Mouse (Mus musculus) heart, embryonic 11.5 days (tissue): ENCODE data around the gene Bcl2l10. TPM values are rescaled to one million over a fixed set of nuclear protein-coding genes. Genes with fewer than 3 reads are reported as not detected.

ENCODE experiments used
- ATAC-seq: fragments of 200-750 bp; cut with Nextera tagmentation; replicated peaks from 2 replicates; pipeline ENCODE4 v1.8.0; 2017; ENCODE audit warnings: moderate library complexity; ENCODE audit not compliant: insufficient number of reproducible peaks, low FRiP score, low TSS enrichment
- H3K27ac ChIP-seq: fragments of 300-500 bp; sonication (generic); 2 replicates; pipeline ENCODE4 v1.5.1; 2014; ENCODE audit warnings: mild to moderate bottlenecking, low read depth, low read length
- H3K27me3 ChIP-seq: fragments of 300-500 bp; sonication (generic); 2 replicates; pipeline ENCODE4 v1.6.1; 2014; ENCODE audit warnings: mild to moderate bottlenecking, low read length, mixed read lengths; ENCODE audit not compliant: control insufficient read depth, insufficient read depth
- H3K36me3 ChIP-seq: fragments of 300-500 bp; sonication (generic); 2 replicates; pipeline ENCODE4 v1.6.1; 2014; ENCODE audit warnings: mild to moderate bottlenecking, low read length, moderate library complexity, mixed read lengths; ENCODE audit not compliant: control insufficient read depth, insufficient read depth
- H3K4me1 ChIP-seq: fragments of 300-500 bp; sonication (generic); 2 replicates; pipeline ENCODE4 v1.6.1; 2014; ENCODE audit warnings: low read length; ENCODE audit not compliant: control insufficient read depth, insufficient read depth
- H3K4me2 ChIP-seq: fragments of 300-500 bp; sonication (generic); 2 replicates; pipeline ENCODE4 v1.6.1; 2014; ENCODE audit warnings: mild to moderate bottlenecking, moderate library complexity
- H3K4me3 ChIP-seq: fragments of 300-500 bp; sonication (generic); 2 replicates; pipeline ENCODE4 v1.5.1; 2014; ENCODE audit warnings: low read depth, low read length
- H3K9ac ChIP-seq: fragments of 300-500 bp; sonication (generic); 2 replicates; pipeline ENCODE4 v1.6.1; 2014; ENCODE audit warnings: mild to moderate bottlenecking, low read depth, low read length, moderate library complexity
- H3K9me3 ChIP-seq: fragments of 300-500 bp; sonication (generic); replicated peaks from 2 replicates; pipeline ENCODE4 v1.6.1; 2016; ENCODE audit warnings: low read length; ENCODE audit not compliant: control insufficient read depth
- WGBS: fragments of 180-500 bp; shearing (Covaris S2); extraction: QIAGEN DNeasy Blood & Tissue Kit; methylation state at CpG from one replicate; pipeline ENCODE4 v1.1.7; 2014; ENCODE audit not compliant: insufficient replicate concordance; 5-methylcytosine and 5-hydroxymethylcytosine counted together
- polyA plus RNA-seq: library from polyadenylated mRNA; unstranded; fragments of >200 nt; fragmentation: Nextera tagmentation; extraction: Ambion mirVana; gene quantifications from 2 replicates; pipeline ENCODE4 v1.2.1, GENCODE M21; 2014

Bcl2l10 gene
- polyA plus RNA-seq, 1 experiment from 2014 or later, result not detected

GRCm38 (mm10) chr9:75399069-75399468 is 51.5 kb downstream of the Bcl2l10 start:
- Histone ChIP-seq H3K27me3 (no peaks in the 10 kb centered on the region), H3K27ac (no peak overlapping the region), H3K9ac (no peak overlapping the region), H3K4me2 (no peak overlapping the region), H3K4me1 (peaks cover 32% of the 10 kb centered on the region), H3K4me3 (no peak overlapping the region), H3K9me3 (no peaks in the 10 kb centered on the region), H3K36me3 (peaks cover 17% of the 10 kb centered on the region)
- WGBS, result 88% methylated on average over 4 of the region's 4 CpGs
- no peak for ATAC-seq

- 0 out of 2 replicates have a peak overlapping the region, but pooled peaks have one; percentile 5 for H3K9ac ChIP-seq
- peaks cover 39% of the 10 kb centered on the region for H3K4me1 ChIP-seq
- no peaks in the 10 kb centered on the region for H3K9me3 ChIP-seq
- no peak for ATAC-seq
- H3K36me3 ChIP-seq, result peaks cover 9% of the 10 kb centered on the region; the same call in 1 of the 2 replicates
- no peaks in the 10 kb centered on the region for H3K27me3 ChIP-seq
- no peak overlapping the region for H3K27ac ChIP-seq
- no peak overlapping the region for H3K4me3 ChIP-seq
- no peak overlapping the region for H3K4me2 ChIP-seq
- 49% methylated on average over 5 of the region's 5 CpGs for WGBS
Measured at GRCm38 (mm10) chr9:75400639-75401038, 53.1 kb downstream of the Bcl2l10 start.

Other genes with a start within 250 kb of the Bcl2l10 start
- gene Myo5c, start 115.7 kb upstream of the Bcl2l10 start, polyA plus RNA-seq, result 1.0 and 1.3 TPM in 2 replicates
- gene Gnb5, start 41.5 kb upstream of the Bcl2l10 start, polyA plus RNA-seq, result 54.3 and 67.8 TPM in 2 replicates
- gene Mapk6, start 62.2 kb downstream of the Bcl2l10 start, polyA plus RNA-seq, result 70.0 and 77.5 TPM in 2 replicates
- gene Leo1, start 93.8 kb downstream of the Bcl2l10 start, polyA plus RNA-seq, result 33.5 and 36.0 TPM in 2 replicates
- gene Tmod3, start 211.9 kb downstream of the Bcl2l10 start, polyA plus RNA-seq, result 80.0 and 86.9 TPM in 2 replicates